Mouse (Mus musculus) erythroblast, adult 5-6 weeks (primary cell): ENCODE data around the gene Acss3. TPM values are rescaled to one million over a fixed set of nuclear protein-coding genes. Genes with fewer than 3 reads are reported as not detected.

Experiments
- ATAC-seq: replicated peaks from 2 replicates; pipeline ENCODE4 v1.8.0; 2016; ENCODE audit warnings: moderate number of reproducible peaks, mild to moderate bottlenecking, moderate TSS enrichment, inconsistent platforms; ENCODE audit not compliant: poor library complexity, low FRiP score, severe bottlenecking
- total RNA-seq, 2 experiments: library from RNA; stranded (forward) in 1 of 2; stranded (reverse) in 1 of 2; fragments of 150-400 nt in 1 of 2; fragments of 200-764, 138-1000 nt in 1 of 2; gene quantifications; 2 replicates each; pipeline versions ENCODE4 v1.2.3 to v1.2.4; 2015 to 2017; ENCODE audit warnings: low replicate concordance in 2 of 2

Acss3 gene
- total RNA-seq (2015; ENCODE audit: low replicate concordance) (not detected in 2 replicates), total RNA-seq (2017; ENCODE audit: low replicate concordance) (not detected in 2 replicates)

DNA sequence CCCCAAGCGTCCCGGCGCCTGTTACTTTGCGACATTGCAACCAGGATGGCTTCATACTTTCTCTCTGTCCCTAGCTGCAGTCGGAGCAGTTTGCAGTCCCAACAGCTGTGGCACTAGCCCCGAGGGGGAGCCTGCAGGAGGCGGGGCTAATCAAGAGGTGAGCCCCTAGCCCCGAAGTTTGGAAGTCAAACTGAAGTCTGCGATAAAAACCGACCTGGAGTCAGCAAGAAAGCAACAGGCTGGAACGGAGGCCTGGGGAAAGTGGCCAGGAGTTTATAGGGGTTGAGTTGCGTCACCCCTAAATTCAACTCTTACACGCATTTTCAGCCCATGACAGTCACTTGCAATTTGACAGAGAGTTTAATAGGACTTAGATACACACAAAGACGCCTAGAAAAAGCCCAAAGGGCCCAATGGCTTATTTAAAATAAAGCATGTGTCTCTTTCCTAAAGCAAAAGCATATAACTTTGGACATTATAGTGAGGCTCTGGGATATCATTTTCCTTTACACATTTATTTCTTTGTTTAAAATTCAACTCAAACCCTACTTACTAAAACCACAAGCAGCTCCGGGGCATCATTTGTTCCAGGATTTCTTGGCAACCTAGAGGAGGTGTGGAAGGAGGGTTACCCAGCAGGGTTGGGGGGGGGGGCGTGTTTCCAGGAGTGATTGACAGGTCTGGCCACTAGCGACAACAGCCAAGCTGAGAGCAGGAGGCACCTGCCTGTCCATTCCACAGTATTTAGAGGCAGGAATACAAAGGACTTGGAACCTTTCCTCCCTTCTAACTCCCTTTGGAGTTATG lies at the start of gene Acss3:
Gene Acss3, minus strand, starts transcription at position 140 of the 807 bp plus-strand sequence.
- no peak for ATAC-seq

DNA sequence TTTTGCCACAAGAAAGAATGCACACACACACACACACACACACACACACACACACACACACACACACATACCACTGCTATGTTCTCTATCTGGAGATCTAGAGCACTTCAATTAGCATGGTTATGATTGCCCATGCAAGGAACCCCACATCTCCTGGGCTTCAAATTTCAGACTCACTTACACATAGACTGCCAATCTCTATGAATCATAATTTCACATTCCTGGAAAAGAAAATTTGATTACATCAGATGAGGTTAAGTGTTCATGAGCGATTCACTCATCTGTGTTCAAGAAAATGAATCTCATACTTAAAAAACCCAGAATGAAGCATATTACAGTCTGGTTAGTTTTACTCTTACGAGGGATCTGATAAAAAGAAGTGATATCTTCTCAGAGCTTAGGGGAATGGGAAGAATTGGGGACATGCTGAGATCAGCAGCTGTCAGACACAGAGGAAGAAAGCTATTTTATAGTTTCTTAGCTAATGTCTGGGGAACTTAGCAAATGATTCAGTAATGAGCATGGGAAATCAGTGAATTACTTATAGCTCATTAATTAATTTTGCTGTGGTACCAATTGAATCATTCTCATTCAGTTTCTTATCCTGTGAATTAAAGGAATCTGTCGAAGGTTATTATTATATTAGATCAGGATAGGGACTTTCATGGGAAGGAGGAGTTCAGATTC lies 48.7 kb upstream of the Acss3 start:
- ATAC-seq: no peak

DNA sequence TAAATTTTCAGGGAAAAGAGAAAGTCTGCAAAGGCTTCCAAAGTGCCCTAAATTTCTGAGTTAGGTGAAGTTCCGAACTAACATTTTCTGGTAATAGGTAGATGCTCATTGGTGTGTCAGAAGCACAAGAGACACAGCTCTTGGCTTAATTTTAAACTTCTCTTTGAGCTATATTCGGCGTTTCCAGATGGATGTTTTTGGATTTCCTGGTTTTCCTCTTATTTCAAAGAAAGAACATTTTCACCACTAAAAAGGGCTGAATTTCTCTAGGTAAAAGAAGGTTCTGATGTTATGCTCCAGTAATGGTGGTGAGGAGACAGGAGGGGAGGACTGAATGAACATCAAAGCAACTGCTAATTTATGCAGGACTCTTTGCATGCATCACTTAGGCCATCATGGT lies 43.0 kb upstream of the Acss3 start:
- no peak for ATAC-seq

DNA sequence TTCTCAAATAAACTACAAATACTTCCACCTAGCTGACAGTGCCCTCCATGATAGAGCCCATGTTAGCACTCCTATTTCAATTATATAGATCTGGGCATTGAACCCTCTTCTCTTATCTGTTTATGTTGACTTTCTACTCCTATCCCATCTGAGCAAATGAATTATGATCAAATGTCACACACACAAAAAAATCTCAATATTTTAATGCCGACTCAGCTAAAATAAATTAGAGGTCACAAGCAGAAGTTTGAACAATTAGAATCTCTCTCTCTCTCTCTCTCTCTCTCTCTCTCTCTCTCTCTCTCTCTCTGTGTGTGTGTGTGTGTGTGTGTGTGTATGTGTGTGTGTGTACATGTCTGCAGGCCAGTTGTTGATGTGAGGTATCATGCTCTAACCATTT lies 25.3 kb upstream of the Acss3 start:
- no peak for ATAC-seq

DNA sequence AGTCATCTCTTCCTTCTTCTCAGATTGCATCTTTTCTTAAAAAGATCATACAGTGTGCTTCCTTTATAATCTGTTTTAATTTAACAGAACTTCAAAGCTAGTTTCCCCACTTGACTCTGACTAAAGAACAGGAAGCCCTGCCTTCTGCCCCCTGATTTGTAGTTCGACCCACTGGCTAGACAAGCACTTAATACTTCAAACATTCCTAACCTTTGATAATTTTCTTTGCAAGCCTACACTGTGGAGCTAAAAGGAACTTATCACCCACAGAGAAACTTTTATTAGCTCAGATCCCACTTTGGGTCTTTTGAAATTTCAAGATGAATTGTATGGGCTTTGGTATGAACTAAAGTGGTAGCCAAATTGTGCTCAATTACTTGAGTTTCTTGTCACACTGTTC lies 20.5 kb upstream of the Acss3 start:
- no peak for ATAC-seq

DNA sequence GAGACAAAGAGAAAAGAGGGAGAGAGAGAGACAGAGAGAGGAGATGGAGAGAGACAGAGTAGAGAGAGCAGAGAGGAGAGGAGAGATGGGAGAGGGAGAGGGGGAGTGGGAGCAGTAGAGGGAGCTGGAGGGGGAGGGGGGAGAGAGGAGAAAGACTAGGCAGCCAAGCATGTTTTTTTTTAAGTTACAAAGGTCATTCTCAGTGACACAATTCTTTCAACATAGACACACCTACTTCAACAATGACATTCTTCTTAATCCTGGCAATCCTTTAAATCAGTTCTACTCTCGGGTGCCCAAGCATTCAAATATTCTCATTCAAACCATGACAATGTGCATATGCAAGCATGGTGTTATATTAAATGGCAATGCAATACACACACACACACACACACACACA lies 19.4 kb upstream of the Acss3 start:
- ATAC-seq: no peak

DNA sequence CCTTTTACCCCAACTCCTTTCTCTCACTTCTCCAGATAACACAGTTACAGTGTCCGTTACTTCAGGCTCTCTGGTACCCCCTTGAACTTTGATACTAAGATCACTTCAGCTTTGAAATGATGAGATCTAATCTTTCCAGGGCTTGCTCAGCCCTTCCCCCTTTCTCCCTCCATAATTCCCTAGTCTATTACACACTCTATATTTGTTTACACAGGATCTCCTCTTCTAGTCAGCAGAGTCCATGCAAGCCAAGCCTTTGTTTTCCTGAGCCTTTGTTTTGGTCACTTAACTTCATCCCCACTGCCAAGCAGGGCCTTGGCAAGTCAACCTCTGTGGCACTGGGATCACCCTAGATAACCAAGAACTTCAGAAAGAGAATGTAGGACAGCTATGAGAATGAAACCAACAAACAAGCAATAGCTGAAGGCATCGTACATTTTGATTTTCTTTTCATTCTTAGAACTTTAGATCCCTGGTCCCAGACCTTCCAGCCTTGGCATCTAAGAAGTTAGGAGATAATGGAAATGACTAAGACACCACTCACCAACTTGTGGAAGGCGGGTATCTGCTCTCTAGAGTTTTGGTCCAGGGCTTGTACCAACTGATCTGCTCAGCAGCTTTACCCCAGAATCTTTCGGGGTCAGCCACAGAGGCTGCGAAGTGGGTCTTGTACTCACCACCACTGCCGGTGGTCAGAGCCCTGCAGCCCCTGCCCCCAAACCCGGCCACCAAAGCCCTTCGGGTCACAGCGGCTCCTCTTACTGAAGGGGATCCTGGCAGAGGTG lies 532 bp downstream of the Acss3 start:
- no peak for ATAC-seq

DNA sequence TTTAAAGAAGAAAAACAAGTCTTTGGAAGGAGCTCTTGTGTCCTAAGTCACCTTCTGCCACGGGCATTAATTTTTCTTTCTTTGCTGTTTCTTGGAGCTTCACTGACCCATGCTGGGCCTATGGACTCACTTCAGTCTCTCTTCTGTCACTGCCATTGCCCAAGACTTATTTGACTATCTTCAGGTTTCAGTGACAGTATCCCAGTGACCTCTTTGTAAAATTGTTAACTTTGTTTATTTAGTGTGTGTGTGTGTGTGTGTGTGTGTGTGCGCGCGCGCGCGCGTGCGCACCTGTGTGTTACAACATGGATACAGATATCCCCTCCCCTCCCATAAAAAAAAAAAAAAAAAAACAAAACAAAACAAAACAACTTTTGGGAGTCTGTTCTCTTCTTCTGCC lies 2.2 kb downstream of the Acss3 start:
- ATAC-seq: no peak

DNA sequence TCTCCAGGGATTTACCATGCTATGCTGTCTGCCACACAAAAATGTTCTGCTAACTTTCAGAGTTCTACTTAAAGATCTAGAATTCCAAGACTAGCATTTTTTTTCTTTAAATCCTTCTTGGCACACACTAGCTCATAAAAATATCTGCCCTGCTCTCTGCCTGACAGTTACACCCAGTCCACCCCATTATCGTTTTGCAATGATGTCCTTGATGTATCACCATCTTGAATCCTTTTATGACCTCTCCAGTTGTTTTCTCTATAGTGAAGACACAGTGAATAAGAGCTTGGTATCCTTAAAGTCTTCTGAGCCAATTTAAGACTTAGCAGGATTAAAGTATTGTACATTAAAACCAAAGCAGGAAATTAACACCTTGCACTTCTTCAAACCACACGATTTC lies 4.3 kb downstream of the Acss3 start:
- ATAC-seq: no peak

DNA sequence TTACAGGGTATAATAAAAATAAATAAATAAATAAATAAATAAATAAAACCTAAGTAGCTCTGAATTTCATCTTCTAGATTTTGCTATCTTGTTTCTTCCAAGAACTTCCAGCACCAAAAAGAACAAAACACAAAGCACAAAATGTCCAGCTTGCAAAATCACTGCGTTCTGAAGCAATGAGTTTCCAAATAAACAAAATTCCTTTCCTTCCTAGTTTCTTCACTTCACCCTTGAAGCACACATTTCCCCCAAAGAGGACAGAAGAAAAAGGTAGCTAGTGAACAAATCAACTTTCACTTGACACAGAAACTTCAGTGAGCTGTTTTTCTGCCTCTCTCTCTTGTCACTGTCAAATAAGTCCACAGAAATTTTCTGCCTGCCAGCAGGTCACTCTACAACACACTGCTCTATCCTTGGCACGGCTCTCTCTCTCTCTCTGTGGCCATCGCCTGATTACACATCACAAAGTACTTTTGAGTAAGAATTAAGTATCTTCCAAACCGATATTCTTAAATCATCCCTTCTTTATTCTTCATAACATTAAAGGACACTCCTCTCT lies 6.7 kb downstream of the Acss3 start:
- no peak for ATAC-seq

DNA sequence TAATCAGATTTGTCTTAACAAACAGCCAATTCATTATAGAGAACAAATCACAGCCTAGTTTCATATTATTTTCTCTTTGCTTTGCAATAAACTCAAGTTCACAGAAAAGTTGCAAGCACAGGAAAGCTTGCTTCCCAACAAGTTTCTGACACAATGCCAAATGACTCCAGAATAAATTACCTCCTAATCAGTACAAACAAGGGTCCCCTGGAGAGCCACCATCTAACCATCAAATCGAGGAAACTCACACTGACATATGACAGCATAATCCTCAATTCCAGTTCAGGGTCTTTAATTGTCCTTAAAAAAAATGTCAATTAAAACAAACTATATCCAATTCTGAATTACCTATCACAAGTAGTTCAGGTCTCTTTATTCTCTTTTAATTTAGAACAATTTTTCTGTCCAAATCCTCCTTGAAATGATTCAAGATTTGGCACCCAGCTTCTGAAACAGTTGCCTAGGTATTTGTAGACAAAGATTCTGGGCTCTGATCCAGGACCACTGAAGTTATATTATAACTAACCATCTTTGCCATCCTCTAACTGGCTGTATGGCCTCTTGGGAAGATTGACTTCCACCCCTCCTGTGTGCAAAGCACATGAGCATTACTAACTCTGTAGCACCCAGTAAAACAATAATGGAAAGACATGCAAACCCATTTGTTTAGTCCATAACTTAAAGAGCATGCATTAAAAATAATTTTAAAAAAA lies 7.4 kb downstream of the Acss3 start:
- ATAC-seq: no peak

DNA sequence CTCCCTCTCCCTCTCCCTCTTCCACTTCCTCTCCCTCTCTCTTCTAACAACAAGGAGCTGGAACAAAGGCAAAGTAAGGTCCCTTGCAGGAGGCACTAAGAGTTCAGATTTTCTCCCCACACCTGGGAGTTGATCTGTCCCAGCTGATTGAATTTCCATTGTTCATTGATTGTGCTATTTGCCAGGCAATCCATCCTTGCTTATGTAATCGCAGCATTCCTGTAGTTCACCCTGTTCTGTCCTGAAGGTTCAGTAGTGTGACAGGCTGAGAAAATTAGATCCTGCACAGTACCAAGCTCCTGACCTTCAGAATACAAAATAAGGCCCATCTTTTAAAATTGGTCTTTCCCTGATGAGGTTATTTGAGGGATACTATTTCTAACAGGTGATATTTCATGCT lies 8.3 kb downstream of the Acss3 start:
- no peak for ATAC-seq

DNA sequence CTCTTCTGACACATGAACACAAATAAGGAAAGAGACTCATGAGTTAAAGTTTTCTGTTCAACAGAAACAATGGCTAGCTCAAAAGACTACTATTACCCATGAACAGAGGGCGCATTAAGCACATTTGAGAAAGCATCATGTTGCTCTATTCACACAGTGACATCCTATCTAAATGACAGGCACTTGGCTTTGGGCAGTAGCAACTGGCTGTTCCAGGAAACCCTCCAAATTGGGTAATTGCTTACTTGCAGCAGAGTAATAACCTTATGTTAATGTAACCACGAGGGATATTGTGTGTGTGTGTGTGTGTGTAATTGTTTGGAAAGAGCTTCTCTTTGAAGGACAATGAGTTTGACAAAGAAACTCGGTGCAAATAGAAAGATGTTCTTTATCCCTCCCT lies 29.0 kb downstream of the Acss3 start:
- no peak for ATAC-seq

DNA sequence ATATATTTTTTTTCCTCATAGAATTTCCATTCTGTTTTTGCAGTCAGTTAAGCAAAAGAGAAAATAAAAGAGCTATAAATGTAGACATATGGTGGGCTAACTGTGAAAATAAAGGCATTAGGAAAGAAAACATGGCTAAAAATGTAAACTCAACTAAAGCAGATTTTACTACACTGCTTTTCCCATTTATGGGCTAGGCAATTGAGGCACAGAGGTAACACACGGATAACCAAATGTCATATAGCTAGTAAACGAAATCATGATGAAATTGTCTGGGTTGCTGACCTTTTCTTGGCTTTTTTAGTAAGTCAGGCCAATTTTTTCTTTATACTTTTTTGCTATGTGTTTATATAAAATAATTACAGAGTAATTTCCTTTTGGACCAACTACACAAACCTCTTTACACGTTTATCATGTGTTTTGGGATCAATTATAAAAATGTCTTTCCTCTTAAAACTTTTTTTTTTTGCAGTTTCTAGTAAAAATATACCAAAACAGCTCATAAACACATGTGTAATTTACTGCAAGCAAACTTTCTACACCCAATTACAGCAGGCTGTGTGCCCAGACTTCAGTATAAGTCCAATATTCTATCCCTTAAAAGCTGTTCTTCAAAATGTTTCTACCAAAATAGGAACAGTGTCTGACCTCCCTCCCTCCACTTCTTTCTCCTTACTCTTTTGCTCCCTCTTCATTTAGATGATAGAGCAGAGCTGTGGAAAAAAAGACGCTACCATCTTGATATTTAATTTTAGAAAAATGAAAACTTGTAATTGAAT lies 69.4 kb downstream of the Acss3 start:
- no peak for ATAC-seq

DNA sequence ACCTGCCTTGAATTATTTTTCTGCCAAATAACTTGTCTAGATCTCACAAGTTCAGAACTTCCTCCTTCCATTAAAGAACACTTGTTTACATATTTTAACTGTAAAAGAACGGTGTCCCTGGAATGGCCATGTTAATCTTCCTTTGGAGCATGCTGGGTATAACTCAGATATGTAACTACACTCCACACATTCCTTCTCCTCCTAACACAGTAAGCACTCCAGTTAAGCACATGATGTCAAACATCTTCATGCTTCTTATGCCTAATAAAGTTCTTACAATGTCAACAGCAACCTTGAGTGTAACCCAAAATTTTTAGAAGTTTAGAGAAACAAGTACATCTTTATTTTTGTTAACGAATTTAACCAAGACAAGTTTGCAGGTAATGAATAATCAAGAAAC lies 73.0 kb downstream of the Acss3 start:
- no peak for ATAC-seq

DNA sequence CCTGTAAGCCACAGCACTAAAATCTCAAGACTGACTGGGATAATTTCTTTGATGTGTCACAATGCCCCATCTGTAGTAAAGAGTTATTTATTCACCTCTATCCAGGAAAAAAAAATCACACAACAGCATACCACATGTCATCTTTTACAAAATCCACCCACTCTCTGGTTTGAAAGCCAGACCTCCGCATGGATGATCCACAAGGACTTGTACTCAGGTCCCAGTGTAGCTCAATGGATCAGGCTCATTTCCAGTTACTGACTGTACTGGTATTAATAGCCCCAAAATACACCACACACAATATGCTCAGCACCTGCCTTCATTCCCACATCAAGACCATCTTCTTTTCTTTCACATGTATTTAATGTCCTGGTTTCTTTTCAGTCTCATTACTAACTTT lies 80.8 kb downstream of the Acss3 start:
- no peak for ATAC-seq

DNA sequence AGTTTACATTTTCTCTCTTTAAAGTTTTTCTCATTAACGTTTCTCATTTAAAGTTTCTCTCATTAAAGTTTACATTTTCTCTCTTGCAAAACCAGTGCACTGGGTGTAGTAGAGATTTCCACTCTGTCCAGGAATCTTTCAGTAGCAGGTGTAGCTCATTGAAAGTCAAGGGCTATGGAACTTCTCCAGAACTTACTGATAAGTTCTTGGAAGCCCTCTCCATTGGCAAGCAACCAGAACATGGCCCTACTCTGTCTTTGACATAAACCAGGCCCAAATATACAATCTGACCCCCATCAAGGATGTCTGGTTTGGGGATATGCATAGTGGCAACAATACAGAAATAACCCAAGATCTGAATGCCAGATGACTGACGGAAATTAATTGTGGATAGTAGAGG lies 82.6 kb downstream of the Acss3 start:
- ATAC-seq: no peak

DNA sequence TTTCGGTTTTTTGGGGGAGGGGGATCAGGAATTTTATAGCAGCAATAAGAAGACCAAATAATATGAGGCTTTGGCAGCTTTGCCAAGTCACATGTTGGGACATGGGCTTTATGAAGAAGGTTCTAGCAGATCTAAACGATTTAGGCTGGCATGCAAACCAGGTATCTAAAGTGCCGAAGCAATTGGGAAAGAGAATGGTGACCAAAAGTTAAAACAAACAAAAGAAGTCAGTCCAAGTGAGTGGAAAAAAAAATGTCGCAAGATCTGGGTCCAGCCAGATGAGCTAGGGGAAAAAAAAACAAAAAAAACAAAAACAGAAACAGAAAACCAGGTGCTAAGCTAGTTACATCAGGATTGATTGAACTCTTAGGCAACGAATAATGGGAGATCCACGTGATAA lies 83.1 kb downstream of the Acss3 start:
- no peak for ATAC-seq

DNA sequence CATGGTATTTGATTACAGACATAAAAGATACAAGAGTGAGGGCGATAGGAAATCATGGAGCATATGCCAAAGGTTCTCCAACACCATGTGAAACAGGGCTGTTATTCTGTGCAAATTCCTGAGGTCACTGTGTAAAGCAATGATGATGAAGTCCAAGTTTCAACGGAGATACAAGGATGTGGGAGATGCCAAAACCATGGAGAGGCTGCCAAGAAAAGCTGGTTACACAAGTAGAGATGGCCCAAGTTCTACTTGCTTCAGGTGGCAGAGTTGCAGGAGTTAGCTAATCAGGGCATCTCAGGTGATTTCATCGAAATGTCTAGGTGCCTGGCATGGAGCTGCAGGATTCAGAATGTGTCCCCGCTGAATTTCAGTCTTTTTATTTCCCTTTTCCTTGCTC lies 84.3 kb downstream of the Acss3 start:
- no peak for ATAC-seq
